Mouse (Mus musculus) embryonic facial prominence, embryonic 14.5 days (tissue): ENCODE measurements around the gene Mpped2. TPM values are rescaled to one million over a fixed set of nuclear protein-coding genes. Genes with fewer than 3 reads are reported as not detected.

ENCODE experiments used
- ATAC-seq: fragments of 200-750 bp; cut with Nextera tagmentation; 2 replicates; pipeline ENCODE4 v1.8.0; 2017; ENCODE audit warnings: low read depth, moderate number of reproducible peaks, moderate TSS enrichment
- DNase-seq: peaks from one replicate; pipeline ENCODE4 v3.0.0-alpha.2; 2015; ENCODE audit warnings: low spot score
- H3K27ac ChIP-seq: fragments of 300-500 bp; sonication (generic); replicated peaks from 2 replicates; pipeline ENCODE4 v1.5.1; 2014; ENCODE audit warnings: low read depth, mild to moderate bottlenecking, low read length, moderate library complexity
- H3K27me3 ChIP-seq: fragments of 300-500 bp; sonication (generic); replicated peaks from 2 replicates; pipeline ENCODE4 v1.6.1; 2014; ENCODE audit warnings: low read length; ENCODE audit not compliant: control insufficient read depth, insufficient read depth
- H3K36me3 ChIP-seq: fragments of 300-500 bp; sonication (generic); 2 replicates; pipeline ENCODE4 v1.6.1; 2014; ENCODE audit warnings: low read length, mixed read lengths; ENCODE audit not compliant: control insufficient read depth, insufficient read depth
- H3K4me1 ChIP-seq: fragments of 300-500 bp; sonication (generic); 2 replicates; pipeline ENCODE4 v1.6.1; 2014; ENCODE audit warnings: antibody characterized with exemption, low read length; ENCODE audit not compliant: control insufficient read depth, insufficient read depth
- H3K4me2 ChIP-seq: fragments of 300-500 bp; sonication (generic); 2 replicates; pipeline ENCODE4 v1.6.1; 2014; ENCODE audit warnings: low read depth, mild to moderate bottlenecking, low read length, moderate library complexity, mixed read lengths
- H3K4me3 ChIP-seq: fragments of 300-500 bp; sonication (generic); 2 replicates; pipeline ENCODE4 v1.5.1; 2014; ENCODE audit warnings: low read depth, mild to moderate bottlenecking, low read length
- H3K9ac ChIP-seq: fragments of 300-500 bp; sonication (generic); 2 replicates; pipeline ENCODE4 v1.6.1; 2014; ENCODE audit warnings: low read depth, mild to moderate bottlenecking, low read length, moderate library complexity, mixed read lengths
- H3K9me3 ChIP-seq: fragments of 300-500 bp; sonication (generic); 2 replicates; pipeline ENCODE4 v1.6.1; 2016; ENCODE audit warnings: low read length; ENCODE audit not compliant: control insufficient read depth
- whole genome bisulfite sequencing: fragments of 180-500 bp; shearing (Covaris S2); extraction: QIAGEN DNeasy Blood & Tissue Kit; methylation state at CpG from one replicate; pipeline ENCODE4 v1.1.7; 2014; 5-methylcytosine and 5-hydroxymethylcytosine counted together
- polyA plus RNA-seq: library from polyadenylated mRNA; unstranded; fragments of >200 nt; fragmentation: Nextera tagmentation; extraction: Ambion mirVana; gene quantifications from 2 replicates; pipeline ENCODE4 v1.2.1, GENCODE M21; 2014

Mpped2 gene
- polyA plus RNA-seq, 1 experiment from 2014 or later: 52.5 TPM

DNA sequence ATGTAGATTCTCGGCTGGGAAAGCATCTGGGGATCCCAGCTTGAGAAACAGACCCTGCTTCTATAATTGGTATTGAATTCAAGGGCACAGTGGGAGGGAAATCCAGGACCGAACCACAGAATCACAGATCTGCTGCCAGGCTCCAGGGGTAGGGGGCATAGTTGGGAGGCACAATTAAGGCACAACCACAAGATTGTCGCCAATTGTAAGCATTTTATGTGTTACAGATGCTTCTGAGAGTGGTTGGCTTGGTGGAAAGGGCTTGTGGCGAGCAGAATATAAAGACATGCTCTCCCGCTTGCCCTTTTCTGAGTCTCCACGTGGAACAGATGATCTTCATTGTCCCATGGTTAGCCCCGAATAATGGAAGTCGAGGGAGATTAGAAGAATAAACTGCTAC is 142.3 kb downstream of the Mpped2 start:
- WGBS: 57% methylated on average over 8 of the region's 8 CpGs
- H3K4me2 ChIP-seq: no peak overlapping the region

DNA sequence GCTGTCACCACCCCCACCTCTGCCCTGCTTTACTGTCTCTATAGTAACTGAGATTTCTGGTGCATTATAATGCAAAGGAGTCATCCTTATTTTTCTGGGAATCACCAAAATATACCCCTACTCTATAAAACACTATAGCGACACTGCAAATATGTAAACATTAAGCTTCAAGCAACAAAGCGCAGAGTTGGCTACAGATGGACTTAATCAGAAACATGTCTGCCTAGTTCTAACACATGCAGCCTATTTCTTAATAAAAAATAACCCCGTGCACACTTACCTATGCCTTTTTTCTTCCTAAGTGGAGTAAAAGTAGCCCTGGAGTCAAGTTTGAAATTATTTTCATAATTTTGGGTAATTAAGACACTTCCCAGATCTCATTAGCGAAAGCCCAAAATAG is 144.2 kb downstream of the Mpped2 start:
- WGBS: 43% methylated on average over 4 of the region's 4 CpGs
- Histone ChIP-seq H3K4me1 (peaks cover 14% of the 10 kb centered on the region), H3K27me3 (no peaks in the 10 kb centered on the region), H3K9ac (no peak overlapping the region), H3K27ac (0 out of 2 replicates have a peak overlapping the region, but pooled peaks have one; percentile 28), H3K9me3 (no peaks in the 10 kb centered on the region), H3K4me2 (no peak overlapping the region), H3K36me3 (no peaks in the 10 kb centered on the region), H3K4me3 (no peak overlapping the region)
- ATAC-seq (no peak), DNase-seq (no peak)

More for the DNA sequence above, 142.3 kb downstream of the Mpped2 start:
- Histone ChIP-seq H3K4me3 (no peak overlapping the region), H3K4me1 (peaks cover 14% of the 10 kb centered on the region), H3K27me3 (no peaks in the 10 kb centered on the region), H3K27ac (no peak overlapping the region), H3K9ac (no peak overlapping the region), H3K9me3 (no peaks in the 10 kb centered on the region), H3K36me3 (no peaks in the 10 kb centered on the region)
- ATAC-seq: no peak
- DNase-seq: peak; percentile 50

DNA sequence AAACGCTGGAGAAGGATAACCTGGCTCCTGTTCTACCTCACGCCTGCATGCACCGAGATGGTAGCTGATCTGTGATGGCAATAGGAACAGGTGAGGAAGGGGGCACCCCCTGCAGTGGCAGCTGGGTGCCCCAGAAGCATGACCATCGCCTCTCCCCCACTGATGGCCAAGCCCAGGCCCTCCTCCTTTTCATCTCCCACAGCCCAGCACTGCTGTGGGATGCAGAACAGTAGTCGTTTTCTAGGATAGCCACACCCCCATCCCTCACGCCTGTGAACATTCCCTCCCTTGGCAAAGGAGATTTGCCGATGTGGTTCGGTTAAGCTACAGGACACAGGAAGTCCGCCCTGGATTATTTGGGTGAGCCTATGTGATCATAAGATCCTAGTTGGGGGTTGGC is 151.1 kb downstream of the Mpped2 start:
- H3K27ac ChIP-seq: 0 out of 2 replicates have a peak overlapping the region, but pooled peaks have one; percentile 63
- peaks cover 16% of the 10 kb centered on the region for H3K4me1 ChIP-seq
- ATAC-seq: no peak
- no peak overlapping the region for H3K9ac ChIP-seq
- WGBS: 65% methylated on average over 9 of the region's 9 CpGs
- no peak for DNase-seq
- no peak overlapping the region for H3K4me2 ChIP-seq
- no peaks in the 10 kb centered on the region for H3K9me3 ChIP-seq
- H3K4me3 ChIP-seq: no peak overlapping the region
- H3K27me3 ChIP-seq: no peaks in the 10 kb centered on the region
- no peaks in the 10 kb centered on the region for H3K36me3 ChIP-seq

DNA sequence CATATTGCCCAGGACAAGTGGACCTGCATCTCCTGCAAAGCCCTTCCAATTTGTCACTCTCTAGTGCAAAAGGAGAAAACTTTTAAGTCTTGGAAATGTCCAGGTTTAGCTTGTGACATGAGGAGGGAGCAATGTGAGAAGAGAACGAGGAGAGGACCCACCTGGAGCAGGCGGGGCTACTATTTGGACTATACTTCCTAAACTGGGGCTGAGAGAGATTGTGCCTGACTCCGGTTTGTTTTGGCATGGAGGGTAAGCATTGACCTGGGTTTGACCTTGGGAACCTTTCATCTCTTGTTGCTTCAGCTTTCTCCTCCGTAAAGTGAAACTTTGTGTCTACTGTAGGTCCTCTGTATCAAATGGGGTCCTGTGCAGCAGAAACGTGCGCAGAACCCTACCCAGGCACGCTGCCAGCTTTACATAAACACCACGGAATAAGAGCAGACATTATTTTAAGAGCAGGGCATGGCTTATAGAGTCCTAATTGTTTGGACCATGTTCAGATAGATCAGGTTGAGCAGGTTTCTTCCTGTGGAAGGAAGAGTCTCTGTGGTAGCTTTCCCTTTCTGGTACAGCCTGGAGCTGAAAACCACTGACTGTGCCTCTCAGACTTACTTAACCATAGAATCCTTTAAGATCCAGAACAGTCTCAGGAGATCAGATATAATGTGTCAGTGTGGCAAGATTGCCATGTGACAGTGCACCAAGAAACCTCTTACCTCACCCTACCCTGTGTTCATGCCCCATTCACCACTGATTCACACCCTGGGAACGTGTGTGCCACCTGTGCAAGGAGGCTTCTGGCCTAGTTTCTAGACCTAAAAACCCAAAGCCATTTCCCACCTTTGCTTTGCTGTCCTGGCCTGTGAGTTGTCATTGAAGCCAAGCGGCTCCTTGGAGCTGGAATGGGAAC is 152.0 kb downstream of the Mpped2 start:
- no peaks in the 10 kb centered on the region for H3K27me3 ChIP-seq
- H3K4me3 ChIP-seq: no peak overlapping the region
- no peaks in the 10 kb centered on the region for H3K9me3 ChIP-seq
- H3K4me1 ChIP-seq: peaks cover 16% of the 10 kb centered on the region; the same call in 1 of the 2 replicates
- peak overlapping the region; percentile 19; the same call in 1 of the 2 replicates for H3K4me2 ChIP-seq
- DNase-seq: peak; percentile 90
- no peaks in the 10 kb centered on the region for H3K36me3 ChIP-seq
- no peak overlapping the region for H3K9ac ChIP-seq
- 42% methylated on average over 10 of the region's 10 CpGs for WGBS
- peak overlapping the region; percentile 63 for H3K27ac ChIP-seq
- ATAC-seq: peak; percentile 87

DNA sequence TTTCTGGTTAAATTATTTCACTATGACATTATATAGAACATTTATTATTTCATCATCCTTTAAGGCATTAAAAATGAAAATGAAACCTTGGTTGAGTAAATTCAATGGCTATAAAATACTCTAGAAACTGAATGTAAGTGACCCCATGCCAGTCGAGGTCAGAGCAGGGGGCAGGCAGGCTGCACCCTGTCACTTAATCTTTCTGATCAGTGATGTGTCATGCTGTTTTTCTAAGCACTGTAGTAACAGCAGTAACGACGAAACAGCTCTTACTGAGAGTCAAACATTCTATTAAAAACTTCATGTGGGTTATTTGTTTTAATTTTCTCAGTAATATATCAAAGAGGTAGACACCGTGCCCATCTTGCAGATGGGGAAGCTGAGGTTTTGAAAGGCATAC is 153.4 kb downstream of the Mpped2 start:
- H3K4me3 ChIP-seq: no peak overlapping the region
- 48% methylated on average over 4 of the region's 4 CpGs for WGBS
- no peaks in the 10 kb centered on the region for H3K36me3 ChIP-seq
- DNase-seq (no peak), ATAC-seq (no peak)
- H3K9me3 ChIP-seq: no peaks in the 10 kb centered on the region
- H3K4me2 ChIP-seq: no peak overlapping the region
- no peak overlapping the region for H3K9ac ChIP-seq
- H3K27me3 ChIP-seq: no peaks in the 10 kb centered on the region
- peaks cover 16% of the 10 kb centered on the region; the same call in 1 of the 2 replicates for H3K4me1 ChIP-seq
- no peak overlapping the region for H3K27ac ChIP-seq

DNA sequence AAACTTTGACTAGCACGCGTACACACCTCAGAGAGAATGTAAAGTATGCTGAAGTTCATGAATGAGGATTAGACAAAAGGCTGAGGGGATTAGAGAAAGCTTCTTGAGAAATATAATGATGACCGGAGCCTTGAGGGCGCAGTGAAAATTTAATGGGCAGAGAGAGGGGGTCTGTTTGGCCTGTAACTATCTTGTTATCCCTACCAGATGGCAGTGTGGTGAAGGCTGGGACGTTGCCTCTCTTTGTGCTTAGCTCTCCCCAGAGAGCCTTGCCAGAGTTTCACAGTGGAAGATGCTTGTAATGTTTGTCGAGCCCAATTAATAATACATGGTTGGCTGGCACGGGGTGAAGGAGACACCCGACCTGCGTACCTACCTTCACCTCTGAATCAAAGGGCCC is 156.3 kb downstream of the Mpped2 start:
- Histone ChIP-seq H3K4me1 (peaks cover 16% of the 10 kb centered on the region; the same call in 1 of the 2 replicates), H3K9ac (no peak overlapping the region), H3K4me3 (no peak overlapping the region), H3K27ac (no peak overlapping the region), H3K36me3 (no peaks in the 10 kb centered on the region), H3K4me2 (no peak overlapping the region), H3K9me3 (no peaks in the 10 kb centered on the region), H3K27me3 (no peaks in the 10 kb centered on the region)
- ATAC-seq: no peak
- 68% methylated on average over 9 of the region's 9 CpGs for WGBS
- peak; percentile 43 for DNase-seq

DNA sequence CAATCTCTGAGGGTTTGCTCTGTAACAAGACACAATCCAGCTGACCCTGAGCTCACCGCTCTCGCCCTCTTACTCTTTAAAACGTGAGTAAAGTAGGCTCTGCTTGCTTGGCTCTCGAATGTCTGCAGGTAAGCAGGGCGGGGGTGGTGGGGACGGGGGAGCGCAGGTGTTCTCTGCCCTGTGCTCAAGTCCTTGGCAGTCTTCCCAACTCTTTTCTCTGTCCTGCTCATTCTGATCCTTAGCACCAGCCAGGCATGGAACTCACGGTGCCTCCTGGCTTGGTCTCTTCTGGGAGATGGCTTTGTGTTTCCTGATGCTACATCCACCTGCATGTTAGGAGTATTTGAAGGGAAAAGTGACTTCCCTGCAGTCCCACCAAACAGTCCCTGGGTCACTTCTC is 158.4 kb downstream of the Mpped2 start:
- ATAC-seq: peak; percentile 60; the same call in 1 of the 2 replicates
- Histone ChIP-seq H3K27ac (no peak overlapping the region), H3K4me3 (no peak overlapping the region), H3K4me1 (peaks cover 25% of the 10 kb centered on the region), H3K4me2 (no peak overlapping the region), H3K27me3 (no peaks in the 10 kb centered on the region), H3K36me3 (no peaks in the 10 kb centered on the region), H3K9me3 (no peaks in the 10 kb centered on the region), H3K9ac (no peak overlapping the region)
- peak; percentile 61 for DNase-seq
- 80% methylated on average over 8 of the region's 8 CpGs for WGBS

DNA sequence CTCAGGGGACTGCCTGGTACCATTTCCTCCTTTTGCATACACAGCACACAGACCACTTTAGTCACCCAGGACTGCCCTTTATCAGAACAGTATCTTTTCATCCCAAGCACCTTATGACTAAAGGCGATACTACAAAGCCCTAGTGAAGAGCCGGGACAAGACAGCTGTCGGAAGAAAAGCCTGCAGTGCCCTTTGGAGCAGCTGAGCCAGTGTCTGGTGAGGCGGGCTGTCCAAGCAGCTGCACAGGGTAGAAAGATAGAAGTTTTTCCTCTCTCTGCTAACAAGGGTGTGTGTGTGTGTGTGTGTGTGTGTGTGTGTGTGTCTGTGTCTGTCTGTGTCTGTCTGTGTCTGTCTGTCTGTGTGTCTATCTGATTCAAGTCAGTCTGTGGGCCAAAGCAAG is 161.1 kb downstream of the Mpped2 start:
- 65% methylated on average over 4 of the region's 4 CpGs for WGBS
- H3K27me3 ChIP-seq: no peaks in the 10 kb centered on the region
- H3K36me3 ChIP-seq: no peaks in the 10 kb centered on the region
- no peak overlapping the region for H3K4me2 ChIP-seq
- H3K27ac ChIP-seq: no peak overlapping the region
- H3K9ac ChIP-seq: no peak overlapping the region
- no peak; the same call in 1 of the 2 replicates for ATAC-seq
- peak; percentile 67 for DNase-seq
- no peak overlapping the region for H3K4me3 ChIP-seq
- H3K4me1 ChIP-seq: peaks cover 44% of the 10 kb centered on the region
- H3K9me3 ChIP-seq: no peaks in the 10 kb centered on the region
